Mouse (Mus musculus) neural tube, embryonic 12.5 days (tissue): ENCODE measurements at regions not wholly inside any gene's neighbourhood (a gene's known extent, or its start where the extent isn't known, plus 50 kb on each side); places are given as distances from the start of the nearest gene placed in this dataset.

Source experiments
- ATAC-seq: fragments of 200-750 bp; cut with Nextera tagmentation; 2 replicates; pipeline ENCODE4 v1.8.0; 2017; ENCODE audit warnings: low read depth, mild to moderate bottlenecking, moderate TSS enrichment, moderate library complexity; ENCODE audit not compliant: low FRiP score
- H3K27ac ChIP-seq: fragments of 300-500 bp; sonication (generic); 2 replicates; pipeline ENCODE4 v1.5.1; 2016
- H3K27me3 ChIP-seq: fragments of 300-500 bp; sonication (generic); replicated peaks from 2 replicates; pipeline ENCODE4 v1.6.1; 2016; ENCODE audit warnings: mild to moderate bottlenecking
- H3K36me3 ChIP-seq: fragments of 300-500 bp; sonication (generic); 2 replicates; pipeline ENCODE4 v1.6.1; 2016; ENCODE audit warnings: mild to moderate bottlenecking
- H3K4me1 ChIP-seq: fragments of 300-500 bp; sonication (generic); 2 replicates; pipeline ENCODE4 v1.6.1; 2016
- H3K4me2 ChIP-seq: fragments of 300-500 bp; sonication (generic); replicated peaks from 2 replicates; pipeline ENCODE4 v1.6.1; 2016; ENCODE audit warnings: mild to moderate bottlenecking
- H3K4me3 ChIP-seq: fragments of 300-500 bp; sonication (generic); 2 replicates; pipeline ENCODE4 v1.5.1; 2016
- H3K9ac ChIP-seq: fragments of 300-500 bp; sonication (generic); 2 replicates; pipeline ENCODE4 v1.6.1; 2016; ENCODE audit warnings: mild to moderate bottlenecking
- H3K9me3 ChIP-seq: fragments of 300-500 bp; sonication (generic); 2 replicates; pipeline ENCODE4 v1.6.1; 2016; ENCODE audit warnings: mild to moderate bottlenecking
- WGBS: fragments of 180-500 bp; shearing (Covaris S2); methylation state at CpG from one replicate; pipeline ENCODE4 v1.1.7; 2016; 5-methylcytosine and 5-hydroxymethylcytosine counted together

GRCm38 (mm10) chr8:35198766-35199165 is 566.8 kb upstream of the Gm19410 start:
- ATAC-seq = no peak
- Histone ChIP-seq H3K27ac (no peak overlapping the region), H3K36me3 (no peaks in the 10 kb centered on the region), H3K4me2 (no peak overlapping the region), H3K4me1 (0 out of 2 replicates have a peak, but pooled peaks cover 3% of the 10 kb centered on the region), H3K9ac (no peak overlapping the region), H3K9me3 (no peaks in the 10 kb centered on the region), H3K27me3 (no peaks in the 10 kb centered on the region), H3K4me3 (no peak overlapping the region)
- 69% methylated on average over 2 of the region's 2 CpGs for WGBS

- Histone ChIP-seq H3K27ac (no peak overlapping the region), H3K36me3 (no peaks in the 10 kb centered on the region), H3K4me1 (peaks cover under 1% of the 10 kb centered on the region; the same call in 1 of the 2 replicates), H3K4me3 (no peak overlapping the region), H3K4me2 (no peak overlapping the region), H3K27me3 (no peaks in the 10 kb centered on the region), H3K9me3 (no peaks in the 10 kb centered on the region), H3K9ac (no peak overlapping the region)
- no peak for ATAC-seq
- 65% methylated on average over 12 of the region's 12 CpGs for WGBS
Observed at GRCm38 (mm10) chr8:35201416-35201815, 564.2 kb upstream of the Gm19410 start.

- H3K27me3 ChIP-seq = no peaks in the 10 kb centered on the region
- H3K9ac ChIP-seq = no peak overlapping the region
- no peaks in the 10 kb centered on the region for H3K9me3 ChIP-seq
- no peaks in the 10 kb centered on the region for H3K36me3 ChIP-seq
- H3K4me3 ChIP-seq = no peak overlapping the region
- no peak overlapping the region for H3K27ac ChIP-seq
- 68% methylated on average over 15 of the region's 15 CpGs for WGBS
- no peak for ATAC-seq
- peak overlapping the region; percentile 15 for H3K4me2 ChIP-seq
- H3K4me1 ChIP-seq = no peaks in the 10 kb centered on the region; the same call in 1 of the 2 replicates
Observed at GRCm38 (mm10) chr8:35204971-35205370, 560.6 kb upstream of the Gm19410 start.

GRCm38 (mm10) chr8:35205536-35205935 is 560.1 kb upstream of the Gm19410 start:
- H3K36me3 ChIP-seq = no peaks in the 10 kb centered on the region
- no peaks in the 10 kb centered on the region; the same call in 1 of the 2 replicates for H3K4me1 ChIP-seq
- 21% methylated on average over 8 of the region's 8 CpGs for WGBS
- no peaks in the 10 kb centered on the region for H3K27me3 ChIP-seq
- no peak overlapping the region for H3K4me3 ChIP-seq
- H3K9me3 ChIP-seq = no peaks in the 10 kb centered on the region
- H3K4me2 ChIP-seq = peak overlapping the region; percentile 15
- H3K9ac ChIP-seq = no peak overlapping the region
- H3K27ac ChIP-seq = no peak overlapping the region
- no peak for ATAC-seq

GRCm38 (mm10) chr8:35206271-35206670 is 559.3 kb upstream of the Gm19410 start:
- Histone ChIP-seq H3K4me1 (no peaks in the 10 kb centered on the region; the same call in 1 of the 2 replicates), H3K36me3 (no peaks in the 10 kb centered on the region), H3K27ac (no peak overlapping the region), H3K9ac (no peak overlapping the region), H3K27me3 (no peaks in the 10 kb centered on the region), H3K9me3 (no peaks in the 10 kb centered on the region), H3K4me2 (no peak overlapping the region), H3K4me3 (no peak overlapping the region)
- WGBS = 54% methylated on average over 6 of the region's 6 CpGs
- ATAC-seq = no peak

GRCm38 (mm10) chr8:35208357-35208756 is 557.2 kb upstream of the Gm19410 start:
- no peaks in the 10 kb centered on the region for H3K27me3 ChIP-seq
- no peak overlapping the region for H3K4me3 ChIP-seq
- H3K4me1 ChIP-seq = peaks cover 4% of the 10 kb centered on the region; the same call in 1 of the 2 replicates
- WGBS = 77% methylated on average over 5 of the region's 5 CpGs
- H3K4me2 ChIP-seq = no peak overlapping the region
- no peak for ATAC-seq
- H3K9me3 ChIP-seq = no peaks in the 10 kb centered on the region
- H3K27ac ChIP-seq = no peak overlapping the region
- no peak overlapping the region for H3K9ac ChIP-seq
- H3K36me3 ChIP-seq = no peaks in the 10 kb centered on the region

GRCm38 (mm10) chr8:35211506-35212452 is 553.8 kb upstream of the Gm19410 start:
- H3K27ac ChIP-seq = no peak overlapping the region
- no peak overlapping the region for H3K4me3 ChIP-seq
- no peak for ATAC-seq
- 66% methylated on average over 10 of the region's 10 CpGs for WGBS
- no peaks in the 10 kb centered on the region for H3K36me3 ChIP-seq
- H3K4me2 ChIP-seq = no peak overlapping the region
- no peaks in the 10 kb centered on the region for H3K27me3 ChIP-seq
- H3K9ac ChIP-seq = no peak overlapping the region
- 0 out of 2 replicates have a peak, but pooled peaks cover 4% of the 10 kb centered on the region for H3K4me1 ChIP-seq
- no peaks in the 10 kb centered on the region for H3K9me3 ChIP-seq

GRCm38 (mm10) chr8:35213515-35213914 is 552.1 kb upstream of the Gm19410 start:
- Histone ChIP-seq H3K9ac (no peak overlapping the region), H3K36me3 (no peaks in the 10 kb centered on the region), H3K4me3 (no peak overlapping the region), H3K9me3 (no peaks in the 10 kb centered on the region), H3K27ac (no peak overlapping the region), H3K4me2 (no peak overlapping the region), H3K27me3 (no peaks in the 10 kb centered on the region), H3K4me1 (0 out of 2 replicates have a peak, but pooled peaks cover 4% of the 10 kb centered on the region)
- ATAC-seq = no peak
- 73% methylated on average over 3 of the region's 3 CpGs for WGBS

GRCm38 (mm10) chr8:35217604-35218003 is 548.0 kb upstream of the Gm19410 start:
- Histone ChIP-seq H3K27me3 (no peaks in the 10 kb centered on the region), H3K4me2 (no peak overlapping the region), H3K27ac (no peak overlapping the region), H3K9ac (no peak overlapping the region), H3K4me1 (no peaks in the 10 kb centered on the region), H3K9me3 (no peaks in the 10 kb centered on the region), H3K4me3 (no peak overlapping the region), H3K36me3 (no peaks in the 10 kb centered on the region)
- WGBS = 86% methylated on average over 11 of the region's 11 CpGs
- no peak for ATAC-seq

- ATAC-seq = no peak
- Histone ChIP-seq H3K9me3 (no peaks in the 10 kb centered on the region), H3K36me3 (no peaks in the 10 kb centered on the region), H3K27ac (no peak overlapping the region), H3K9ac (no peak overlapping the region), H3K4me3 (no peak overlapping the region), H3K27me3 (no peaks in the 10 kb centered on the region), H3K4me2 (no peak overlapping the region), H3K4me1 (no peaks in the 10 kb centered on the region)
- WGBS = 86% methylated on average over 4 of the region's 4 CpGs
Observed at GRCm38 (mm10) chr8:35218327-35218726, 547.3 kb upstream of the Gm19410 start.

- no peaks in the 10 kb centered on the region for H3K9me3 ChIP-seq
- no peak overlapping the region for H3K9ac ChIP-seq
- ATAC-seq = no peak
- no peak overlapping the region for H3K4me3 ChIP-seq
- H3K27me3 ChIP-seq = no peaks in the 10 kb centered on the region
- H3K4me2 ChIP-seq = no peak overlapping the region
- no peak overlapping the region for H3K27ac ChIP-seq
- H3K4me1 ChIP-seq = no peaks in the 10 kb centered on the region
- 71% methylated on average over 18 of the region's 18 CpGs for WGBS
- no peaks in the 10 kb centered on the region for H3K36me3 ChIP-seq
Observed at GRCm38 (mm10) chr8:35224053-35224924, 541.3 kb upstream of the Gm19410 start.

- Histone ChIP-seq H3K27ac (no peak overlapping the region), H3K4me2 (no peak overlapping the region), H3K9me3 (no peaks in the 10 kb centered on the region), H3K36me3 (no peaks in the 10 kb centered on the region), H3K4me1 (no peaks in the 10 kb centered on the region), H3K27me3 (no peaks in the 10 kb centered on the region), H3K9ac (no peak overlapping the region), H3K4me3 (no peak overlapping the region)
- no peak for ATAC-seq
- WGBS = 46% methylated on average over 7 of the region's 7 CpGs
Observed at GRCm38 (mm10) chr8:35224925-35225244, 540.7 kb upstream of the Gm19410 start.
